Mouse (Mus musculus): ENCODE results near the gene Cplane1. TPM values are rescaled to one million over a fixed set of nuclear protein-coding genes. Genes with fewer than 3 reads are reported as not detected.
"Not testable (repeated sequence)": the region's sequence is repeated elsewhere in the genome, so short reads cannot be mapped to it uniquely, and the experiment has no call there.

Cplane1 gene
- 17.8 and 19.3 TPM in 2 replicates for polyA plus RNA-seq (2016; fragmentation: Nextera tagmentation; extraction: Ambion mirVana)

DNA sequence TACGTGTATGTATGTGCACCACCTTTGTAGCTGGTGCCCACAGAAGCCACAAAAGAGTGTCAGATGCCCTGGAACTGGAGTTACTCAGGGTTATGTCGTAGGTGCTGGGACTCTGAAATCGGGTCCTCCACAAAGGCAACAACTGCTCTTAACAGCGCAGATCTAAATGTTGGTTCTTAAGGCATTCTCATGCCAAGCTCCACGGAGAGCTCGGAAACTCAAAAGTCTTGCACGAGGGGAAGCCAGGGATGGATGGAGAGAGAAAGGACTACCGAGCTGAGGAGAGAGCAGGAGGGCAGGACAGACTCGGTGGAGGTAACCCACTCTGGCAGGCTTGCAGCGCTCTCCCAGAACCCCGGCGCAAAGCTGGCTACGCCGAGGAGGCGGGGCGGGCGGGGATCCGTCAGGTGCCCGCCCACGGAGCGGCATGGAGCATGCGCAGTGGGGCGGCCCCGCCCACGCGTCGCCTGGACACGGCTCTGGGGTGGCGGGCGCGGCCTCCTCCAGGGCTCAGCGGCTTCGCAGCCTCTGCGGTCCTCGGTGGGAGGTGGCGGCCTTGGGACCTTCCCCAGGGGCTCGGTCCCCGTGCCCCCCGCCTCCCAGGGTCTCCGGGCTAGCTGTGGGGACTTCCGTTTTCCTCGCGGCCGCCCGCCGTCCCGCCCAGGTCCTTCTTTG is at the start of gene Cplane1:
Cplane1 (plus strand) TSS at position 516 of the 675 bp plus-strand sequence.
- 3% methylated on average over 35 of the region's 47 CpGs for WGBS
- ATAC-seq (ENCODE audit: low FRiP score), result peak; percentile 99
- H3K9ac ChIP-seq, result peak within 1 kb of the TSS; percentile 84
- H3K9me3 ChIP-seq (replicated peaks), result no peaks in the 10 kb centered on the region
- peaks cover 5% of the 10 kb centered on the region for H3K4me1 ChIP-seq
- H3K4me3 ChIP-seq, result peak within 1 kb of the TSS; percentile 70
- peak within 1 kb of the TSS; percentile 87 for H3K27ac ChIP-seq
- peaks cover 15% of the 10 kb centered on the region for H3K36me3 ChIP-seq
- peak within 1 kb of the TSS; percentile 68 for H3K4me2 ChIP-seq (replicated peaks)
- H3K27me3 ChIP-seq, result no peaks in the 10 kb centered on the region

GRCm38 (mm10) chr15:8129281-8129680 is 39.6 kb upstream of the Cplane1 start:
- no peak for ATAC-seq (ENCODE audit: low FRiP score)

GRCm38 (mm10) chr15:8131268-8131667 is 37.6 kb upstream of the Cplane1 start:
- WGBS, result 96% methylated on average over 3 of the region's 3 CpGs
- no peaks in the 10 kb centered on the region for H3K27me3 ChIP-seq
- no peak overlapping the region for H3K9ac ChIP-seq
- no peaks in the 10 kb centered on the region for H3K4me1 ChIP-seq
- peaks cover 88% of the 10 kb centered on the region for H3K36me3 ChIP-seq
- H3K9me3 ChIP-seq (replicated peaks), result no peaks in the 10 kb centered on the region
- H3K4me2 ChIP-seq (replicated peaks), result no peak overlapping the region
- H3K27ac ChIP-seq, result no peak overlapping the region
- no peak overlapping the region for H3K4me3 ChIP-seq
- no peak for ATAC-seq (ENCODE audit: low FRiP score)

More at GRCm38 (mm10) chr15:8129281-8129680, 39.6 kb upstream of the Cplane1 start:
- H3K27ac ChIP-seq, result no peak overlapping the region
- no peaks in the 10 kb centered on the region for H3K27me3 ChIP-seq
- peaks cover 76% of the 10 kb centered on the region for H3K36me3 ChIP-seq
- H3K9ac ChIP-seq, result no peak overlapping the region
- H3K4me3 ChIP-seq, result no peak overlapping the region
- WGBS, result 65% methylated on average over 1 of the region's 1 CpGs
- no peak overlapping the region for H3K4me2 ChIP-seq (replicated peaks)
- no peaks in the 10 kb centered on the region for H3K9me3 ChIP-seq (replicated peaks)
- no peaks in the 10 kb centered on the region for H3K4me1 ChIP-seq

DNA sequence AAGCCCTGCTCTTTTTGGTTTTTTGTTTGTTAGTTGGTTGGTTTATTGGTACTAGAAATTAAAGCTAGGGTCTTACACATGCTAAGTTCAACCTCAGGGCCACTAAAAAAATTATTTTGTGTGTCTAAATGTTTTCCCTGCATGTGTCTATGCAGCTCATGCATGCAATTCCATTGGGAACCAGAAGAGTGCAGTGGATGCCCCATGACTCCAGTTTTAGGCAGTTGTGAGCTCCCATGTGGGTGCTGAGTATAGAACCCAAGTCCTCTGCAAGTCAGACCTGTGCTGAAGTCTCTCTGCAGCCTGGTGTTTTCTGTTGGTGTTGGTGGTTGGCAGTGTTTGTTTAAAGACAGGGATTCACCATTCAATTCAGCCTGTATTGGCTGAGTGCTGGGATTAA is 37.1 kb upstream of the Cplane1 start:
- Histone ChIP-seq H3K4me1 (no peaks in the 10 kb centered on the region), H3K4me3 (no peak overlapping the region), H3K9me3 (replicated peaks) (no peaks in the 10 kb centered on the region), H3K27ac (no peak overlapping the region), H3K36me3 (peaks cover 88% of the 10 kb centered on the region), H3K9ac (no peak overlapping the region), H3K4me2 (replicated peaks) (no peak overlapping the region), H3K27me3 (no peaks in the 10 kb centered on the region)
- no peak for ATAC-seq (ENCODE audit: low FRiP score)

DNA sequence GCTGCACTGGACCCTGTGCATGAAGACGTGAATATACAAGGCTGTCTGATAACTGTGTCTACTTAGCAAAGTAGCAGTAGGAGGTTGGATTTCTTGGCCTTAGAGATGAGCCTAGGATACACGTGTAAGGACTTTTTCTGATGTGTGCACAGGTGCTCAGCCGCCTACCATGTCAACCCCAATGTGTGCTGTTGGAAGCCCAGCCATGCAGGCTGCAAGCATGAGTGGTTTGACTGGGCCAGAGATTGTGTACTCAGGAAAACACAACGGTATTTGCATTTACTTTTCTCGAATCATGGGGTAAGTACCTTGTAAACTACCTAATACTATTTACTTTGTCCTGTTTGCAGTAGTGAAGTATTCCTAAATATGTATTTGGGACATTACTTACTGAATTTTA is 33.3 kb upstream of the Cplane1 start:
- Histone ChIP-seq H3K27ac (no peak overlapping the region), H3K36me3 (peaks cover 85% of the 10 kb centered on the region), H3K4me1 (no peaks in the 10 kb centered on the region), H3K27me3 (no peaks in the 10 kb centered on the region), H3K9me3 (replicated peaks) (no peaks in the 10 kb centered on the region), H3K4me3 (no peak overlapping the region), H3K9ac (no peak overlapping the region), H3K4me2 (replicated peaks) (no peak overlapping the region)
- no peak for ATAC-seq (ENCODE audit: low FRiP score)
- 92% methylated on average over 5 of the region's 5 CpGs for WGBS

- ATAC-seq (ENCODE audit: low FRiP score), result no peak
- Histone ChIP-seq H3K9me3 (replicated peaks) (no peaks in the 10 kb centered on the region), H3K27ac (no peak overlapping the region), H3K4me3 (no peak overlapping the region), H3K27me3 (no peaks in the 10 kb centered on the region), H3K36me3 (peaks cover 39% of the 10 kb centered on the region), H3K9ac (no peak overlapping the region), H3K4me2 (replicated peaks) (no peak overlapping the region), H3K4me1 (no peaks in the 10 kb centered on the region)
- WGBS, result 86% methylated on average over 1 of the region's 1 CpGs
Observed at GRCm38 (mm10) chr15:8161841-8162240, 7.1 kb upstream of the Cplane1 start.

GRCm38 (mm10) chr15:8169266-8169746 is 400 bp downstream of the Cplane1 start:
- Histone ChIP-seq H3K4me2 (replicated peaks) (peak overlapping the region; percentile 68), H3K27ac (peak overlapping the region; percentile 87), H3K27me3 (no peaks in the 10 kb centered on the region), H3K4me1 (peaks cover 5% of the 10 kb centered on the region), H3K9ac (peak overlapping the region; percentile 84), H3K4me3 (peak overlapping the region; percentile 70), H3K36me3 (peaks cover 15% of the 10 kb centered on the region), H3K9me3 (replicated peaks) (no peaks in the 10 kb centered on the region)
- WGBS, result 1% methylated on average over 25 of the region's 25 CpGs
- peak; percentile 90 for ATAC-seq (ENCODE audit: low FRiP score)

DNA sequence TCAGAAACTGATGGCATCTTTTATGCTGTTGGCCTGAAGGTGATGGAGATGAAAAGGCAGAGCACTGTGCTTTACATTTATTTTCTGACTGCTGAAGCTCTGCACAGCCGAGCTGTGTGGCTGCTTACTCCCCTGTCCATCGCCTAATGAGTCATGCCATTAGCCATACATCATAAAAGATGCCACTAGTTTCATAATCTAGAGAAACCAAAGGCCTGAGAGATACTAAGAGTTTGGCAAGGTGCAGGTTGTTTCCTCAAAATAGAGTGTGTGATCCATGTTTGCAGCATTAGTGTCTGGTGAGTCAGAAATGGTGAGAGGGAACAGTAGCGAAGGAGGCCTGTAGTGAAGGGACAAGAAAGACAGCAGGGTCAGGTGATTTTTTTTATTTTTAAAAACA is 20.7 kb downstream of the Cplane1 start:
- H3K4me1 ChIP-seq, result no peaks in the 10 kb centered on the region
- ATAC-seq (ENCODE audit: low FRiP score), result no peak
- no peak overlapping the region for H3K4me3 ChIP-seq
- no peak overlapping the region for H3K9ac ChIP-seq
- no peaks in the 10 kb centered on the region for H3K9me3 ChIP-seq (replicated peaks)
- 91% methylated on average over 3 of the region's 3 CpGs for WGBS
- H3K36me3 ChIP-seq, result peaks cover 71% of the 10 kb centered on the region
- H3K27ac ChIP-seq, result no peak overlapping the region
- H3K4me2 ChIP-seq (replicated peaks), result no peak overlapping the region
- H3K27me3 ChIP-seq, result no peaks in the 10 kb centered on the region

GRCm38 (mm10) chr15:8190435-8190834 is 21.5 kb downstream of the Cplane1 start:
- no peak overlapping the region for H3K4me3 ChIP-seq
- H3K9me3 ChIP-seq (replicated peaks), result no peaks in the 10 kb centered on the region
- no peak overlapping the region for H3K9ac ChIP-seq
- H3K36me3 ChIP-seq, result peaks cover 80% of the 10 kb centered on the region
- H3K4me1 ChIP-seq, result no peaks in the 10 kb centered on the region
- no peak for ATAC-seq (ENCODE audit: low FRiP score)
- H3K27me3 ChIP-seq, result no peaks in the 10 kb centered on the region
- no peak overlapping the region for H3K27ac ChIP-seq
- 93% methylated on average over 3 of the region's 3 CpGs for WGBS
- H3K4me2 ChIP-seq (replicated peaks), result no peak overlapping the region

DNA sequence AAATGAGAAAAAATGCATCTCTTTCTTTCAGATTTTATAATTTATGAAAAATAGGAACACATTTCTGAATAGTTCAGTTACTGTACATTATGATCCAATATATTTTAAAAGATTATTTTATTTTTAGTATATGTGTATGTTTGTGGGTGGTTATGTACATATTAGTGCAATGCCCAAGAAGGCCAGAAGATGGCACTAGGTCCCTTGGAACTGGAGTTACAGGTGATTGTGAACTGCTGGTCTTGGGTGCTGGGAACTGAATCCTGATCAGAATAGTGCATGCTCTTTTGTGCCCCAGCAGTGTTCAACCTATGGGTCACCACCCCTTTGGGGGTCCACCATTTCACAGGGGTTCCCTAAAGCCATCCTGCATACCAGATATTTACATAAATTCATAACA is 31.4 kb downstream of the Cplane1 start:
- Histone ChIP-seq H3K4me2 (replicated peaks) (no peak overlapping the region), H3K27me3 (no peaks in the 10 kb centered on the region), H3K27ac (no peak overlapping the region), H3K4me1 (no peaks in the 10 kb centered on the region), H3K9me3 (replicated peaks) (no peaks in the 10 kb centered on the region), H3K9ac (no peak overlapping the region), H3K4me3 (no peak overlapping the region), H3K36me3 (peaks cover 65% of the 10 kb centered on the region)
- no peak for ATAC-seq (ENCODE audit: low FRiP score)

DNA sequence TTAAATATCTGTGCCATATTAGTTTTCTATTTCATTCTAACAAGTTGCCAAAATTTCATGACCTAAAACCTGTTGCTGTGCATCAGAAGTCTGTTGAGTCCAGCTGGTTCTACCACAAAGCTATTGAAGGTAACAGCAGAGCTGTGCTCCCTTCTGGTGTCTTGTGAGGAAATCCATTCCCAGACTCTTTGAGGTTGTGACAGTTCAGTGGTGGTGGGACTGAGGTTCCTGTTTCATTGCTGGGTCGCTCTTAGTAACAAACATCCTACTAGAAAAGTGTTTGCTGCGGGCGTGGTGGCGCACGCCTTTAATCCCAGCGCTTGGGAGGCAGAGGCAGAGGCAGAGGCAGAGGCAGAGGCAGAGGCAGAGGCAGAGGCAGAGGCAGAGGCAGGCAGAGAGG is 39.5 kb downstream of the Cplane1 start:
- Histone ChIP-seq H3K9ac (no peak overlapping the region), H3K27ac (no peak overlapping the region), H3K9me3 (replicated peaks) (no peaks in the 10 kb centered on the region), H3K36me3 (peaks cover 65% of the 10 kb centered on the region), H3K4me1 (no peaks in the 10 kb centered on the region), H3K27me3 (no peaks in the 10 kb centered on the region), H3K4me3 (no peak overlapping the region), H3K4me2 (replicated peaks) (no peak overlapping the region)
- WGBS, result 95% methylated on average over 6 of the region's 6 CpGs
- ATAC-seq (ENCODE audit: low FRiP score), result no peak

DNA sequence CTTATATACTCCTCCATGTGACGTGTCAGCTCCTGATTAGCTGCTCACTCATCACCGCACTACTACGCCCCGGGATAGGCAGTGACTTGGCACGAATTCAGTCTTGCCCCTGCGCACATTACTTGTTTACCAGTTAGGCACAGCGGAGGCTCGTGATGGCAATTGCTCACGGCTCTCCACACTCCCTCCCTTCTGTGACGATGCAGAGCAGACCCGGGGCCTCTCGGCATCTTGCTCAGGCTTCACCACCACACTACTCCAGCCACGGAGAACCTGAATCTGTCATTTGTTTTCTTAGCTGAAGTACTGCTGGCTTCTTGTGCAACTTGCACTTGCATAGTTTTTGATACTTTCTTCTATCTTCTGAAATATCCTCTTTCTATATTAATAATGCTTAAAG is 45.9 kb downstream of the Cplane1 start:
- WGBS, result 94% methylated on average over 13 of the region's 13 CpGs
- H3K36me3 ChIP-seq, result peaks cover 69% of the 10 kb centered on the region

DNA sequence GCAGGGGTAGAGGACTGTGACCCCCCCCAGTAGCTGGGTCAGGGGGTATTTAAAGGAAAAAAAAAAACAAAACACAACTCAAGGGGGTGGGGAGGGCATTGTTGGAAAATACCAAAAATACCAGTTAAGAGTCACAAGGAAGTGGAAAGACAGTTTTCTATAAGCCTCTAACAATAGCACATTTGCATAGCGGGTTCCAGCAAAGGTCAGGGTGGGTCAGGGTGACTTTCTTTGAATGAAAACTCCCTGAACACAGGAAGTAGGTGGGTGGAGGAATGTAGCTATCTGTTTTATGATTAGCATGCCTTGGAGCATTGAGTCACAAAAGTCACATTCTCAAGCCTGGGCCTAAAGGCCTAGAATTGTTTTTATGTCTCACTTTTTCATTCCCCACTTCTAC is 65.3 kb downstream of the Cplane1 start:
- 86% methylated on average over 1 of the region's 1 CpGs for WGBS
- H3K36me3 ChIP-seq, result peaks cover 90% of the 10 kb centered on the region

More for the DNA sequence above, 45.9 kb downstream of the Cplane1 start:
- Histone ChIP-seq H3K4me1 (no peaks in the 10 kb centered on the region), H3K27ac (no peak overlapping the region), H3K9ac (no peak overlapping the region), H3K4me3 (no peak overlapping the region), H3K9me3 (replicated peaks) (no peaks in the 10 kb centered on the region), H3K4me2 (replicated peaks) (no peak overlapping the region), H3K27me3 (no peaks in the 10 kb centered on the region)
- no peak for ATAC-seq (ENCODE audit: low FRiP score)

More for the DNA sequence above, 65.3 kb downstream of the Cplane1 start:
- not testable (repeated sequence) for H3K4me2 ChIP-seq (replicated peaks); ATAC-seq (ENCODE audit: low FRiP score); H3K9ac ChIP-seq; H3K27ac ChIP-seq; H3K4me3 ChIP-seq; H3K9me3 ChIP-seq (replicated peaks); H3K27me3 ChIP-seq; H3K4me1 ChIP-seq

All from hindbrain, embryonic 12.5 days (tissue).